Mouse (Mus musculus): ENCODE measurements around the gene Cbfb.

DNA sequence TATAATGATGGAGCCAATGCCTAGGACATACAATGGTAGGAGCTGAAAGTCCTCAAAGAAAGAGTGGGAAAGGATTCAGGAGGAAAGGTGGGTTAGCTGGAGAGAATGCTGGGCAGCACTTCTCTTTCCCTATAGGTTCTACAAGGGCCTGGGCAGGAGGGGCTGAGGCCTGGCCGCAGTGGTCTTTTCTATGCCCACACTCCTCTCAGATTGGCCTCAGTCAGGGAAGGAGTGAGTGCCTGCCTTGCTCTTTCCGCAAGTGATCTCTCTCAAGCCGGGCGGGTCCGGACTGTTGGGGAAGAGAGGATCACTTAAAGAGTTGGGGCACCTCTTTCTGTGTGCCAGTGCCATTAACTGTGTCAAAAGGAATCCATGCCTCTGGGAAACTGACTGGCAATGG, 16.2 kb upstream of the Cbfb start:
- TF ChIP-seq CTCF (IDR thresholded peaks at IDR 0.05; ENCODE audit: insufficient read depth, low read length) (no peak), POLR2A (IDR thresholded peaks at IDR 0.05; ENCODE audit: borderline replicate concordance, extremely low read depth, low read depth, low read length) (no peak)
